Mouse (Mus musculus) urinary bladder, adult 18-20 months (tissue): Measurements from ENCODE around the gene Tfb2m.

ENCODE experiments used
- DNase-seq, 2 experiments: peaks; one replicate each; pipeline ENCODE4 v3.0.0; 2022; ENCODE audit warnings: low spot score in 2 of 2, mixed read lengths in 2 of 2

The Tfb2m gene

DNA sequence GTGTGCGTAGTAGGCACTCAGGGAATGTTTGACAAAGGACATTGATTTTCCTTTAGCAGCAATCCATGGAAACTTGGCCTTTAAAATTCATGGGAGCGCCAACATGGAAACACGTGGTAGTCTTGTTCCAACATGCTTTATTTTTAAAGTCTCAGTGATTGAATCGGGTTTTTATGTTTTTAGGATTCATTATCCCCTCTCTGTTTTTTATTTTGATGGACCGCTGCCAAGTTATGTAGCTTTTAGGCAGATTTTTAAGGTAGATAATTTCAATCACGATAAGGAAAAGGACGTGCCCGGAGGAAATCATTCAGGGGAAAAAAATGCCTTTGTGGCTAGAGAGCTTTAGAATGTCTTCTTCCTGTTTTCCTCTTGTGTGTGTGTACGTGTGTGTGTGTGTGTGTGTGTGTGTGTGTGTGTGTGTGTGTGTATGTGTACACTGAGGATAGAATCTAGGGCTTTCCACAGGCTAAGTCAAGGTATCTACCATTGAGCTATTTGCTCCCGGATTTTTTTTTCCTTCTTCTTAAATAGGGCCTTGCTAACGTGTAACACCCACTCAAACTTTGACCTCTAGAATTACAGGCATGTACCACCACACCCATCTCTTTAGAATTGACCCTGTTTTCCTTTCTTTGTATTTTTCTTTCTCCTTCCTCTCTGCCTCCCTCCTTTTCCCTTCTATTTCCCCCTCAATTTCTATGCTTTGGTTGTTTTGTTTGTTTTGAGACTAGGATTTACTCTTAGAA, 13.6 kb upstream of the Tfb2m start:
- no peak for DNase-seq

DNA sequence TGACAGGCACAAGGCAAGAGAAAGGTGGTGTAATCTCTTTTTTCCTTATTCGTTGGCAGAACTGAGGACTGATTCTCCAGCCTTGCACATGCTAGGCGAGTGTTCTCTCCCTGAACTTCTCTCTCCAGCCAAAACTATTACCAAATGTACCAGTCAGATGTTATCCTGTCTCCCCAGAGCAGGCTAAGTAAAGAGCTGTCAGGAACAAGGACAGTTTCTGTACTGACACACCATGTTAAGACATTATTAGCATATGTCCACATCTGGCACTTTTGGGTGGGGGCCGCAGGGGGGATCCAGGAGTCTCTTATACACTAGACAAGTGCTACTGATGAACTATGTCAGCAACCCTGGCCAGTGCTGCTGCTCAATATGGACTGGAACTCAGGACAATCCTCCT, 10.9 kb upstream of the Tfb2m start:
- DNase-seq, result no peak

- no peak for DNase-seq
Observed at GRCm38 (mm10) chr1:179553949-179554347, 7.9 kb upstream of the Tfb2m start.

GRCm38 (mm10) chr1:179553197-179553948, 7.3 kb upstream of the Tfb2m start:
- DNase-seq, result no peak

- no peak for DNase-seq
Observed at GRCm38 (mm10) chr1:179552751-179553150, 6.7 kb upstream of the Tfb2m start.

DNA sequence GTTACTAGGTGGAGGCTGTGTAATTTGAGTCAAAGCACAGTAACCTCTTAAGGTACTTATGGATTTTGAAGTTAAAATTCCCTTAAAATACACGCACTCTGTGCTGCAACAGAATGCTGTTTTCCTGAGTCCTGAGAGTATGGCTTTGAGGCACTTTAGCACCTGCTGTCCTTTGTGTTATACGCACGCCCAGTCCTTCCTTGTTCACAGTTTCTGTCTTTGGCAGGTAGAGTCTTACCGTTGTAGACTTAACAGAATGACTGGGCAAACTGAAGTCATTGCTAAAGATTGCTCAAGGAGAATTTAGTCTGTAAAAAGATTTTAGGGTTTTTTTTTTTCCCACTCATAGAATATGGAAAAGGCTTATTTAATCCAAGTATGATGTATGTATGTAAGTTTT, 5.9 kb upstream of the Tfb2m start:
- DNase-seq, result no peak

DNA sequence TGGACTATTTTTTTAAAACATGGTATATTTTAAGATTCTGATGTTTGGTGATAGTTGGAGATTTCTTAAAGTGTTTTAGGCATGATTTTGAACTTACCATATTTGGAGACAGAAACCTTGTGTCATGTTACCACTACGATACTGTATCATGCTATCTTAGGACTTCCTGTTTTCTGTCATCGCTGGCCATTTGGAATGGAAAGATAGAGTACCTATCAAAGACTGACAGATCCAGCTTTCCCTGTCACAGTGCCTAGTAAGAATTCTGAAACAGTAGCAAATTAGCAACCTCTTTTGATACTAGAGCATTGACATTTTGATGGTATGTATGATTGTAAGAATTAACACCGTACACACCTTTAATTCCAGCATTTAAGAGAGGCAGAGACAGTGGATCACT, 5.3 kb upstream of the Tfb2m start:
- no peak for DNase-seq

GRCm38 (mm10) chr1:179548996-179549752, 3.1 kb upstream of the Tfb2m start:
- DNase-seq, result no peak

GRCm38 (mm10) chr1:179548220-179548619, 2.2 kb upstream of the Tfb2m start:
- no peak for DNase-seq

DNA sequence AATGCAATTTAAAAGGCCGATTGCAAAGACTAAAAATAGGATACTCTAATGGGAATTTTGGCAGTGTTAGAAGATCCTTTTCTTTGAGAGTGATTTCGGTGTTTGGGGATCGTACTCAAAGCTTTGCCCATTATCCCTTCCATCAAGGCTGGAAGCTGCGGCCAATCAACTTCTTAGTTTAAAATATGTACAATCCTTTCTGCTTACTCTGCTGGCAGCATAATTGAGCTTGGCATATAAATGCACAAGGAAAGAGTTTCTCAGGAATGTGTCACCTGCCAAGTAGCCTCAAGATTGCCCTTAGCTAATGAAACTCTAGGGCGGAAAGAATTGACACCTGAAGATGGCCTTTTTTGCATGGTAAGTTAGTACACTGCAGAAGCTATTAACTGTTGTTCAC, 1.1 kb upstream of the Tfb2m start:
- DNase-seq, result no peak

GRCm38 (mm10) chr1:179546551-179546917, 467 bp upstream of the Tfb2m start:
- DNase-seq, result no peak

DNA sequence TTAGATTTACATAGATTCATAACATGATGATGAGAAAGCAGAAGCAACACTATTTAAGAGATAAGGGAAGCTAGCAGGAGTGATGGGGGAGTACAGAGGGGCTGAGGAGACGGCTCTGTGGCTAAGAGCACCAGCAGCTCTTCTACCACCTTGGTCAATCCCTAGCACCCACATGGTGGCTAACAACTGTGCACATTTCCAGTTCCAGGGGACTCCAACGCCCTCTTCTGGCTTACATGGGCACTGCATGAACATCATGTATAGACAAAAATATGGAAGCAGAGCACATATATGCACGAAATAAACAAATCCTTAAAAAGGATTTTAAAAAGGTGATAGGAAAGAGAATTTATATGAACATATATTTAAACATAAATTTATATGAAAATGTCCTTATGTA, 4.6 kb downstream of the Tfb2m start:
- no peak for DNase-seq

DNA sequence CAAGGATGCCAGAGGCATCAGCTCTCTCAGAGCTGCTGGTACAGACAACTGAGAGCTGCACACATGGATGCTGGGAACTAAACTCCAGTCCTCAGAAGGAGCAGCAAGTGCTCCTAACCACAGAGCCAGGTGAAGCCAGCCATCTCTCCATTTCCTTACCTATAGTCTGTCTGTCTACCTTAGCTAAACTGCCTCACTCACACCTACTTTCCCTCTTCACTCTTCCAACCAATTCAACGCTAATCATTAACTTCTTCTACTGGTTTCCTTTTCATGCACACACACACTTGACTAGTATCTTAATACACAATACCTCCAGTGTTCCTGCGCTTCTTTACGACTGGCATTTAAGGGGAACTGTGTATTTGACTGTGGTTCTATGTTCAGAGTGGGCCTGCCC, 6.2 kb downstream of the Tfb2m start:
- DNase-seq, result no peak

DNA sequence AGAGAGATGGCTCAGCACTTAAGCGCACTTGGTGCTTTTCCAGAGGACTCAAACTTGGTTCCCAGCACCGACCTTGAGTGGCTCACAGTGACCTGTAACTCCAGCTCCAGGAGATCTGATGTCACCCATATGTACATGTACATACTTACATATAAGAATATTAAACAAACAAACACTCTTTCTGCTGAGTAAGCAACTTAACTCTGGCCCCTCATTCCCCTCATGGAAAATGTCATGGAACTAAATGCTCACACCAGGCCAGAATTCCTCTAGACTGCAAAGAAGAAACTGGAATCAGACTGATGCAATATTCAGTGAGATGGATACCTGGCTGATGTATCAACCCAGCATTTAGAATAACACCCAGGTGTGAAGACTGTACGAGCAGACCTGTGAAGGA, 7.0 kb downstream of the Tfb2m start:
- no peak for DNase-seq

DNA sequence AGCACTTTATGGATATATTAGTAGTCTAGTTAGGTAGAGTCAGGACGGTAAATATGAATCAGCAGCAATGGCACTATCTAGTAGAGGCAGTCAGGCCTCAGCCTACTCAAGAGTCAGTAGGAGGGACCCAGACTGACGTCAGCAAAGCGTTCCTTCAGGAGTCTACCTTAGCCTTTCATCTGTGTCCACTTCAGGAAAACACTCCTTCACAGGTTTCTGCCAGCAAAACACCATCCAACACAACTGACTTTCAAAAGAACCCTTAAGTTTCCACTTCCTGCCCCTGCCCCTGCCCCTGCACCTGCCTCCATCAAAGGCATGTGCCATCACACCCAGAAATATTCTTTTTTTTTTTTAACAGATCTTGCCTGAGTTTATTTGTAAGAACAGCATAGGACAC, 26.2 kb downstream of the Tfb2m start:
- DNase-seq, result no peak

DNA sequence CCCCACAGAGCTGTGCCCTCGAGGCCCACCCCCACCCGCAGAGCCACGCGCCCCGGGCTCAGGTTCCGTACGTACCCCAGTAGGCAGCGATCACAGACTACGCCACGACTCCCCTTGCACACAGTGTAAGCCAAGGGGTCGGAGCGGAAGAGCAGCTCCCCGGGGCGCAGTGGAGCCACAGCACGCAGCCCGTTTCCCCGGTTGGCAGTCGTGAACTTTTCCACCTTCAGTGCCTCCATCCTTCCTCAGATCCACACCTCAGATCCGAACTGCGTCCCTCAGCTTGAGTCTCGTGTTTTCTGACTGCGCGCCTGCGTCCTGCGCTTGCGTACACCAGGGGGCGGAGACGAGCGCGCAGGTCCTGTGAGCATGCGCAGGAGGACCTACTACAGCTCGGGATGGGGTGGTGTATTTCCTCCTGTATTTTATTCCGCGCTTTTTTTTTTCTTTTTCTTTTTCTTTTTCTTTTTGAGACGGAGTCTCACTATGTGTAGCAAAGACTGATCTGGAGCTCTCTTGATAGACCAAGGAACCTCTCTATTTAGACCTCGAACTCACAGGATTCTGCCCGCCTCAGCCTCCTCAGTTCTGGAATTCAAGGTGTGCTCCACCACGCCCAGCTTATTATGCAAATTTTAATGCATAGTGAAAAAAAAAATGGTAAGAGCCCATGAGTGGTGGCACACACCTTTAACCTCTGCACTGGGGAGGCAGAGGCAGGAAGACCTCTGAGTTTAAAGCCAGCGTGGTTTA, 28.2 kb downstream of the Tfb2m start, which contains the start of gene Smyd3:
Gene Smyd3, minus strand, starts transcription at position 329 of the 753 bp plus-strand sequence.
- DNase-seq, result peak; percentile 72 to 73

GRCm38 (mm10) chr1:179516941-179517712, 28.9 kb downstream of the Tfb2m start:
- DNase-seq, result no peak

- DNase-seq, result no peak
Observed at GRCm38 (mm10) chr1:179511895-179512294, 34.2 kb downstream of the Tfb2m start.

DNA sequence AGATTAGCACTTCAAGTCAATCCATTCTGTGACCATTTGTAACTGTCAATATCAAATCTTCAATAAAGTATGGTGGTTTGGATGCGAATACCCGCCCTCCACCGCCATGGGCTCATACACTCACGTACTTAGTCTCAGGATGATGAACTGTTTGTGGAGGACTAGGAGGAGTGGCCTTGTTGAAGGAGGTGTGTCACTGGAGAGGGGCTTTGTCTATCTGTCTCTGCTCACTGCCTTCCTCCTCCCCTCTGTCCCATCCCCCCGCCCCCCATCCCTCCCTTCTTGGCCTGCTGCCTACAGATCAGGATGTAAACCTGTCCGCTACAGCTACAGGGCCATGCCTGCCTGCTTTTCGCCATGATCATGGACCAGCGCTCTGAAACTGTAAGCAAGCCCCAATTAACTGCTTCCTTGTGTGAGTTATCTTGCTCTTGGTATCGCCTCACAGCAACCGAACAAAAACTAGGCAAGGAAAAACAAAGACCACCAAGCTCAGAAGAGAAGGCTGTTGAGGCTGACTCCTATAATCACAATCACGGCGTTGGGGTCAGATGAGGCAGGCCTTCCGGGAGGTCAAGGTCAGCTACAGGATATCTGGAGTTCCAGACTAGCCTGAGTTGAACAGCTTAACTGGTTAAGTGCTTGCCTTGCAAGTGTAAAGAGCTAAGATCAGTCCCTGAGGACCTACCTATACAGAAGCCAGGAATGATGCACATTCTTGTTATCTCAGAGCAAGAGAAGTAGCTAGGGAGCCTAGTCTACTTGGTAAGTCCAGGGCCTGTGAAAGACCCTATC, 35.3 kb downstream of the Tfb2m start:
- DNase-seq, result no peak
